Mouse (Mus musculus) left cerebral cortex, postnatal 25 days (tissue): Measurements from ENCODE around the gene 1700006A11Rik. TPM values are rescaled to one million over a fixed set of nuclear protein-coding genes. Genes with fewer than 3 reads are reported as not detected.
"Not testable (repeated sequence)": the region's sequence is repeated elsewhere in the genome, so short reads cannot be mapped to it uniquely, and the experiment has no call there.

Experiments used
- DNase-seq, 2 experiments: peaks; one replicate each; pipeline ENCODE4 v3.0.0; 2022; ENCODE audit warnings: low spot score in 2 of 2, mixed read lengths in 1 of 2
- intact Hi-C: fragments of 180-260 bp; cut with DNase I; formaldehyde crosslinking; loops from one replicate; pipeline ENCODE4 v1.15.1; 2025
- total RNA-seq, 2 experiments: library from RNA; stranded (reverse); gene quantifications; 2 replicates each; pipeline ENCODE4 v1.2.3; 2021

Gene 1700006A11Rik
- total RNA-seq: not detected

DNA sequence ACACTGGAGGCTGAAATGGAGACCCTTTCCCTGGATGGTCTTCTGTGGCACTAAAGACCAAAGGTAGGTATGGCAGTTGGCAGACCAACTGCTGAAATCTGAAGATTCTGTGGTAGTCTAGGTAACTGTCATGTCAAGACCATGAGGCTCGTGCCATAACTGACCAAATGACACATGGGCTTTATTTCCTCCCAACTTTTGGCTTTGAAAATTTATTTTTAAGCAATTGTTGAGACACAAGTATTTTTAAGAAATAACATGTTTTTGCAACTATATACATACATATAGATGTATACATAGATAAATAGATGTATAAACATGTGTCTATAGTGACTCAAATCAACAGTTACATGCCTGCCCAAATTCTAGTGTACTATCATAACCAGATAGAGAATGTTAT, at the start of gene 1700006A11Rik:
1700006A11Rik (minus strand) TSS at position 101 of the 400 bp plus-strand sequence.
- no peak for DNase-seq
- intact Hi-C loops: no loop called here

DNA sequence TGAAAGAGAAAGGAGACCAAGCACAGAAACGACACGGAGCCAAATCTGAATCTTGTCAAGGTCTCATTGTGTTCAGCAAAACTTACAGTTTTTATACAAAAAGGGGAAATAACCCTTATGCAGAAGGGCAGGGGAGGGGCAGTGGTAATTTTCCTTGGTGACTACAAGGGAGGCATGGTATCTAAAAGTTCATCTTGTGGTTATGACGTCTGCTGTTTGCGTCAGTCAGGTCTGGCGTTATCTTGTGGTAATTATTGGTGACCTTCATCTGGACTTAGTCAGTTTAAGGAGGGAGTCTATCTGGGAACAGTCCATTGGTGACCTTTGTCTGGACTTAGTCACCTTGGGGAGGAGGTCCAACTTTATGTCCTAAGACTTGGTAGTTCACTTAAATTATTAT, 48.5 kb upstream of the 1700006A11Rik start:
- intact Hi-C loops, DNase-seq: not testable (repeated sequence)

DNA sequence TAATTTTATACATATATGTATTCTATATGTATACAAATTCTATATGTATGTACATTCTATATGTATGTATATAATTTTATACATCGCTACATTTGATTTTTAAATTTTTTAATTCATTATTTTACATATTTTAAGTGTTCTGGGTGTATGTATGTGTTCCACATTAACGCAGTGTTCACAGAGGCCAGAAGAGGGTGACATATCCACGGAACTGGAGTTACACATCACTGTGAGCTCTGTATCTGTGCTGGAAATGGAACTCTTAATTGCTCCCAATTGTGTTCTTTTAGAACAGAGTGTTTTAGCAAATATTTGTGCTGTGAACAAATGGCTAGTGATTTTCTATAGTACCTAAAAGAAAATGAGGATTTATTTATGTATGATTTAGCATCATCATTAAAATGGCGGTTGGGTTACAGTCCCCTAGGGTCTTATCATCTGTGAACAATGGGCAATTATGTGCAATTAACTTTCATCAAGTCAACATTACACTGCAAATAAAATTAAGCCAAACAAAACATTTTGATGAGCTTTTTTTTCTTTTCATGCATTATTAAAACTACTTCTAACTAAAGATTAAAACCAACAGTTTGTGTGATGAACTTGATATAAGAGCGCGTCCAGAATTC, 40.4 kb upstream of the 1700006A11Rik start:
- DNase-seq: no peak
- intact Hi-C loops: no loop called here

DNA sequence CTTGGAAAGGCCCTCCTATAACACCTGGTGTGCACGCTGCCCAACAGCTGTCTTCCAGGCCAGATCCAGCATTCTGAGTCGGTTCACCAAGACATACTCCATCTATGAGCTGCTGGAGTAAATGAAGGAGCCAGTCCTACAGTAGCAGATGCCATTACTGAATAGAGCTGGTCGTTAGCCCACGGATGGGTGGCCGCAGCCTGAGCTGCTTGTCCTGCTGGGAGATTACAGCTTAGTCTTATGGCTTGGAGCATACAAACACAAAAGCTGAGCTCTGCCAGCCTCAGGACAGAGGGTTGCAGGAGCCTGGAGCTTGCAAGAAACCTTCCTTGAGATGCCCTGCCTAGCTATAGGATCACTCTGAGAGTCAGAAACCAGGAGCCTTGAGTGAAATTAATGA, 33.6 kb downstream of the 1700006A11Rik start:
- intact Hi-C loops: no loop called here
- no peak for DNase-seq

DNA sequence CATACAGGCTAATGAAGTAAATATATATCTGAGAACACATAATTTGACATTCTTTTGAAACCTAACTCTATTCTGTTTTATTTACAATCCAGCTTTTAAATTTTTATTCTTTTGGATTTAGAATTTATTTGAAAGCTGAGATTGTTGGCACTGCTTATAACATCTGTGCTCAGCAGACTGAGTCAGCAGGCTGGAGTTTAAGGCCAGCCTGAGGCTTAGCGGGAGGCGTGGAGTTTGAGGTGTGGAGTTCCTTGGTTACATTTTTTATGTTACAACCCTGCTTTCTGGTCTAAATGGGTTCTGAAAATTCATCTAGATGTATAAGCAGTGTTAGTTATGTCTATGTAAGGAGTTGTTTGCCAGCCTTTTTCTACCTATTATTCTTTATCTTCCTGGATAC, 35.7 kb downstream of the 1700006A11Rik start:
- intact Hi-C loops: no loop called here
- no peak for DNase-seq

DNA sequence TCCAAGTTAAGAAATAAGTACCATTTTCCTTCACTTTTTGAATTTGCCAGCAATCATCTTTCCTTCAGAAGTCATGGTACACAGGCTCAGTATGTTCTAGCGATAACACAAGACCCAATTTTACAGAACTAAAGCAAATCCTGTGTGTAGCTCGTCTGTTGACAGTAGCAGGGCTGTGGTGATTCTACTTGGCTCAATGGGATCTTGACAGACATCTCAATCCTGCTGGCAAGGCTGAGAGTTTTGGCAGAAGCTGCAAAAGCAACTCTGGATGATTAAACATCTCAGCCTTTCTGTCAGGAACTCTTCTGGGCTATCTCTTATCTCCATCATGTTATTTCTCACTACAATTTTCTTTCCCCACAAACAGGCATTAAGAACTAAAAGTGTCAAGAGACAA, 36.2 kb downstream of the 1700006A11Rik start:
- no peak for DNase-seq

DNA sequence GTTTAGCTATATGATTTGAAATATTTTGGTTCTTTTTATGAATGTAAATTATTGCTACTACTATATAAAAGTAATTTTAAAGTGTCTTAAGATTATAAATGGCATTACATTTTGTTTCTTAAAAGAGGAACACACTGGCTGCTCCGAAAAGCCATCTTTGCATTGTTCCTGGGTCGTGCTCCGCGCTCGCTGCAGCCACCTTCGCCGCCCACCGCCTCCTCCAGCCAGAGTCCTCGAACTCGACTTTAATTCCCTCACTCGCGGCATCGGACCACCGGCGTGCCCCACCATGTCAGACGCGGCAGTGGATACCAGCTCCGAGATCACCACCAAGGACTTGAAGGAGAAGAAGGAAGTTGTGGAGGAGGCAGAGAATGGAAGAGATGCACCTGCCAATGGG, 40.5 kb downstream of the 1700006A11Rik start:
- DNase-seq, intact Hi-C loops: not testable (repeated sequence)

More for the DNA sequence above, 36.2 kb downstream of the 1700006A11Rik start:
- intact Hi-C loops: no loop called here

DNA sequence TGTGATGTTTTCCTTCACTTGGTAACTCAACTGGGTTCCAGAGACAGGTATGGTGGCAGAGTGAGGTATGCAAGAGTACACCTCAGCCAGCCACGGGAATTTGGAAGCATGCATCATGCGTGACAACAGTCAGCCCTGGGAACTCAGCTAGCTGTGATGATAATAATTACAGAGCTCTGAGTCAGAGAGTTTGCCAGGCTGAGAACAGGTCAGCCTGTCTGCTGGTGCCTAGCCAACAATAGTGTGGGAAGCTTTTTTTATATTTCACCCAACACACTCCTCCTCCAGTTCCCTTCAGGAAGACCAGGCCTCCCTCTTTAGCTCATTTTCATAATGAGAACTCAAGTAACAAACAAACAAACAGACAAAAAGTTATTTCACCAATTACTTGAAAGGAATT, 53.8 kb downstream of the 1700006A11Rik start:
- intact Hi-C loops: no loop called here
- no peak for DNase-seq

DNA sequence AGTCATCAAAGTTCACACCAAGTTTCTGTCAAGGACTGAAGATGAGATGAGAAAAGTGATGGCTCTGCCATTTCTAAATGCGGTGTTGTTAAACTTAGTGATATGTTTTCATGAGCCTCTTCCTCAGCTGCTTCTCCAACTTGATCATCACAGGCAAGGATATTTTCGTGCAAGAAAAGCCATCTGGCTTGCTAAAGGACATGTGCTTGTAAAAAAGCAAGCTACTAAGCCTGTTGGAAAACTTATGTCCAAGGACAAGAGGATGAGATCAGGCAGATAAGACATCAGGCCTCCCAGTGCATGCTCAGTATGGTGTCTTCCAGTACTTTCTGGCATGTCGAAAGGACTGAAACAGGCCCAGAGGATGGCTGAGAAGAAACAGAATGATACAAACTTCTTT, 68.3 kb downstream of the 1700006A11Rik start:
- peak; percentile 24 to 88 for DNase-seq
- intact Hi-C loops: no loop called here

Other genes starting within 250 kb of the 1700006A11Rik start
- 10 to 100 TPM; 17.6 to 20.9 TPM for gene Tram1l1, start 105.2 kb downstream of the 1700006A11Rik start, total RNA-seq
- not detected for gene 1700003H04Rik, start 155.1 kb upstream of the 1700006A11Rik start, total RNA-seq